Mouse (Mus musculus) adrenal gland, postnatal 25 days (tissue): Measurements from ENCODE around the gene Ppfia2. TPM values are rescaled to one million over a fixed set of nuclear protein-coding genes. Genes with fewer than 3 reads are reported as not detected.

Source experiments
- DNase-seq: peaks from one replicate; pipeline ENCODE4 v3.0.0; 2021; ENCODE audit warnings: mixed read lengths
- total RNA-seq: library from RNA; stranded (reverse); gene quantifications from 2 replicates; pipeline ENCODE4 v1.2.3, GENCODE M21; 2021

The Ppfia2 gene
- total RNA-seq, 1 experiment from 2014 or later, result 9.4 TPM

- DNase-seq, result no peak
Measured at GRCm38 (mm10) chr10:106924334-106924733, 454.2 kb downstream of the Ppfia2 start.

DNA sequence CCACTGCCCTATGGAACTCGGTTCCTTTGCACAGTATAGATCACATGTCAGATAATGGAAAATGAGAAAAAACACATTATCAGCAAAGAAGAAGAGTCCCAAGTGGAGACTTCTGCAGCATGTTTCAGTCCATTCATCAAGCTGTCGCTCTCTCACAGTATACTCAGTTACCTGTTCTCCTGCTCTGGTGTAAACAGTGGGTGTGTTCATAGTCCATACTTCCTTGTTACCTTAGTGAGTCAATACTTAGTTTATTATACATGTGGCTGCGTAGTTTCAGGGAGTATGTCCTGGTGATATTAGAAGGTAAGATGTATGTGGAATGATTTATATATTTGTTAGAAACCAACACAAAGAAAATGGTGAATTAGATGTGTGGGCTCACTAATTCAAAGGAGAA lies 454.7 kb downstream of the Ppfia2 start:
- DNase-seq, result no peak

- DNase-seq, result no peak
Measured at GRCm38 (mm10) chr10:106928576-106929332, 458.6 kb downstream of the Ppfia2 start.

DNA sequence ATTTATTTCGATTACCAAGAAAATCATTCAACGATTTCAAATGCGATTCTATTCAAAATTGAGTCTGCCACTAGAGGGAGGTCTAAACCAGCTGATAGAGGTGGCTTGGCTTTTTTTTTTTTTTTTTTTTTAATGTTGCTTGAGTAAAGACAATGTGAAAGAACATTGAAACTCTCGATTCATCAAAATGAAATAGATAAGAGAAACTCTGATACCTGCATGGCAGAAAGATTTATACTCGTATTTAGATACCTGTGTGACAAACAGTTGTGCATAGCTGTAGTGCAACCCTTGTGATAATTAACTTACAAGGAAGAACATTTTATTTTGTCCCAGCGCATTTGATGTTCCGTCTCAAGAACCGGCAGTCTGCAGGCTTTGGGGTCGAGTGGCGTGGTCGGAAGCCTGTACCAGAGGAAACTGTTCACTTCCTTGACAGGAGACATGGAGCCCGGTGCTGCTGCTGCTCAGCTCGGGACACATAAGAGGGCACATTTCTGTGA lies 462.5 kb downstream of the Ppfia2 start:
- DNase-seq, result no peak

- no peak for DNase-seq
Measured at GRCm38 (mm10) chr10:106936996-106937395, 466.9 kb downstream of the Ppfia2 start.

DNA sequence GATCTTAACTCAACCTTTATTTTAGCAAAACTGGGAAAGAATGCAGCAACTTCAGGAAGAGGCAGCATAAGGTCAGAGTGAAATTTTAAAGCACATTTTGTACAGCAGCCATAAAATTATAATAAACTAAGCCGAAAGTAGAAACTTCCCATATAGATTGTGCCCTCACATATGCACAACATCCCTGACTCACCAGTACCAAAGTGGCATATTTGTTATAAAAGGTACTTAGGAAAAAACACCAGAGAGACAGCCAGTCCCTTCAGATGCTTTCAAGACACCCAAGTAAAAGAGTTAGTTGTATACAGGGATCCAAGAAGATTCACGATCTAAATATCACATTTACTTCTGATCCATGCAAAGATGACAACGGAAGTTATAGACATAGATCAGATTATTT lies 468.7 kb downstream of the Ppfia2 start:
- DNase-seq, result no peak

GRCm38 (mm10) chr10:106939441-106939840 lies 469.3 kb downstream of the Ppfia2 start:
- DNase-seq, result no peak

DNA sequence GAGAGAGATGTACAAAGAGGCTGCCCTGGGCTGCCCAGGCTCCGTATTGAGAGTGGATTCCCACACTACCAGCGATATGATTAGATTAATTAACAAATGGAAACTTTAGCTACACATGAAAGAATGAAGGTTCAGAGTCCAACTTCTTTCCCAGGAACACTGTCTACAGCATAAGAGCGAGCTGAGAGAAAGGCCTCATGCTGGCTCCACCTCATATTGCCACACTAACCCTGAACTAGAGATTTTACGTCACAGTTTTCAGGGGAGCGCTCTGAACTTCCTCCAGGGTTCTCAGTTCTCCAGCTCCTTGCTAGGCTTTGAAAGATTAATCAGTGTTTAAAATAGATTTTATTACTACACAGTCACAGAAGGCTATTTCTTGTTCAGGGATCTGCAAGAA lies 471.2 kb downstream of the Ppfia2 start:
- no peak for DNase-seq

DNA sequence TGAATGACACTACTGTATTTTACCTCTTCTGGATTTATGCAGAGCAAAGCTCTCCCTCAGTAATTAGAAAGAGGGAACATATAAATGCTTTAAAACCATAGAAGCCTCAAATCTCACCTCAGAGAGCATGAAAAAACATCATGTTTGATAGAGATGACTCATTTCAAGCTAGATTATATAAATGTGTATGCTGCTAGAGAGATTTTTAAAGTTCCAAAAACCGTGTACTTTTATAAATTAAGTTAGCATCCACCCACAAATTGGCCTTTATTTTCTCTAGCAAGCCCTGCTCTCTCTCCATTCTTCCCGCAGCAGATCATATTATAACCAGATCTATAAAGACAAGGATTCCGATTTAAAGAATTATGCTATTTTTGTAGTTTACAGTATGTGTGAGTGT lies 488.9 kb downstream of the Ppfia2 start:
- no peak for DNase-seq

DNA sequence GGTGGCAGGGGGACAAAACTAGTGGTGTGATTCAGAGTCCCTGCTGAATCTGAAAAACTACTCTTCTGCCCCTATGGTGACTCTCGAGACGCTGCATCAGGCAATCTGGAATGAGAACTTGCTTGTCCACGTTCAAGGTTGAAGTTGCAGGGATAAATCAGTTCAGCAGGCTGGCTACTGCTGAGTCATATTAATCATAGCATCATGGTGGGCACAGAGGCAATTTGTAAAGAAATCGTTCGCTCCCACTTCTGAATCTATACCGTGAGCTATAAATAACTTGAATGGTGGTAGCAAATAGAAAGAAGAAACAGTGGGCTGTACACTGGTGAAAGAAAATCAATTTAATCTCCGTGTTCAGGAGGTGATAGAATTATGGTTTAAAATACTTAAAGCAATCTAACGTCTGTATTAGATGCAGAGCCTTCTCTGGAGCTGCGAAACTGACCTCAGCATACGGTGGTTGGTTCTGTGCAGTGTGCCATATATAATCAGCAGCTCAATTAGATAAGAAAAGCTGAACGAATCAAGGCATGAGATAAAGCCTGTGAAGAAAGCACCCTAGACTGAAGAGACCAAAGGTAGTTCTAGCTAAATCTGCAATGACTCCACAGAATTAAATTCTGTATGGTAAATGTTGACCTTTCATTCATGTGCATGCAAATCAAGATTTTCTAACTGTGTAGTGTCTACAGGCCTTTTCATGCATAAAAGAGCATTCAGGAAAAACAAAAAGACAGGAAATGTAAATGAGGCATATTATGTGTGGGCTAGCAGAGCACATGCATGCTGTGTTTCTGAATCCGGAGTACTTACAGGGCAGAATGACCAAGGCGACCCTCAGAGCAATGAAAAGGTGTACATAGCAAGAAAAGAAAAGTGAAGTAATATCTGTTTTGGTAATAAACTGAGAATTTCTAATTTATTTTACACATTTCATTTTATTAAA lies 505.3 kb downstream of the Ppfia2 start:
- DNase-seq, result no peak
